Mouse (Mus musculus) hindbrain, embryonic 13.5 days (tissue): ENCODE measurements around the gene Ctxn1. TPM values are rescaled to one million over a fixed set of nuclear protein-coding genes. Genes with fewer than 3 reads are reported as not detected.
"Not testable (repeated sequence)": the region's sequence is repeated elsewhere in the genome, so short reads cannot be mapped to it uniquely, and the experiment has no call there.

Source experiments
- ATAC-seq: fragments of 200-750 bp; cut with Nextera tagmentation; 2 replicates; pipeline ENCODE4 v1.8.0; 2017; ENCODE audit warnings: moderate TSS enrichment; ENCODE audit not compliant: low FRiP score
- H3K27ac ChIP-seq: fragments of 300-500 bp; sonication (generic); 2 replicates; pipeline ENCODE4 v1.5.1; 2015; ENCODE audit warnings: inconsistent platforms, mild to moderate bottlenecking, moderate library complexity
- H3K27me3 ChIP-seq: fragments of 300-500 bp; sonication (generic); 2 replicates; pipeline ENCODE4 v1.6.1; 2015; ENCODE audit warnings: mild to moderate bottlenecking, inconsistent platforms
- H3K36me3 ChIP-seq: fragments of 300-500 bp; sonication (generic); 2 replicates; pipeline ENCODE4 v1.6.1; 2015; ENCODE audit warnings: mild to moderate bottlenecking, inconsistent platforms
- H3K4me1 ChIP-seq: fragments of 300-500 bp; sonication (generic); replicated peaks from 2 replicates; pipeline ENCODE4 v1.6.1; 2015; ENCODE audit warnings: inconsistent platforms
- H3K4me2 ChIP-seq: fragments of 300-500 bp; sonication (generic); 2 replicates; pipeline ENCODE4 v1.6.1; 2015; ENCODE audit warnings: inconsistent platforms, mild to moderate bottlenecking, moderate library complexity
- H3K4me3 ChIP-seq: fragments of 300-500 bp; sonication (generic); 2 replicates; pipeline ENCODE4 v1.5.1; 2015; ENCODE audit warnings: mild to moderate bottlenecking, inconsistent platforms
- H3K9ac ChIP-seq: fragments of 300-500 bp; sonication (generic); 2 replicates; pipeline ENCODE4 v1.6.1; 2015; ENCODE audit warnings: mild to moderate bottlenecking, inconsistent platforms
- H3K9me3 ChIP-seq: fragments of 300-500 bp; sonication (generic); 2 replicates; pipeline ENCODE4 v1.6.1; 2016; ENCODE audit warnings: inconsistent platforms
- WGBS: fragments of 180-500 bp; shearing (Covaris S2); methylation state at CpG from one replicate; pipeline ENCODE4 v1.1.7; 2015; 5-methylcytosine and 5-hydroxymethylcytosine counted together
- polyA plus RNA-seq: library from polyadenylated mRNA; unstranded; fragments of >200 nt; fragmentation: Nextera tagmentation; extraction: Ambion mirVana; gene quantifications from 2 replicates; pipeline ENCODE4 v1.2.1, GENCODE M21; 2015

Gene Ctxn1
- polyA plus RNA-seq, 1 experiment from 2014 or later = 287 TPM

GRCm38 (mm10) chr8:4258678-4259077, 396 bp downstream of the Ctxn1 start:
- ATAC-seq = peak; percentile 81
- Histone ChIP-seq H3K4me2 (peak overlapping the region; percentile 81), H3K9me3 (no peaks in the 10 kb centered on the region), H3K36me3 (peaks cover 66% of the 10 kb centered on the region), H3K4me1 (peaks cover 54% of the 10 kb centered on the region), H3K9ac (peak overlapping the region; percentile 97), H3K4me3 (peak overlapping the region; percentile 92), H3K27me3 (no peaks in the 10 kb centered on the region), H3K27ac (peak overlapping the region; percentile 97)
- under 1% methylated on average over 27 of the region's 32 CpGs for WGBS

GRCm38 (mm10) chr8:4258233-4258632, 841 bp downstream of the Ctxn1 start:
- H3K4me2 ChIP-seq = peak overlapping the region; percentile 81
- H3K27me3 ChIP-seq = no peaks in the 10 kb centered on the region
- H3K4me1 ChIP-seq = peaks cover 57% of the 10 kb centered on the region
- peak; percentile 58 for ATAC-seq
- H3K4me3 ChIP-seq = peak overlapping the region; percentile 92
- H3K9ac ChIP-seq = peak overlapping the region; percentile 97
- H3K9me3 ChIP-seq = no peaks in the 10 kb centered on the region
- WGBS = 1% methylated on average over 35 of the region's 35 CpGs
- peaks cover 62% of the 10 kb centered on the region for H3K36me3 ChIP-seq
- peak overlapping the region; percentile 97 for H3K27ac ChIP-seq

GRCm38 (mm10) chr8:4257350-4257749, 1.7 kb downstream of the Ctxn1 start:
- Histone ChIP-seq H3K27ac (peak overlapping the region; percentile 97), H3K9ac (peak overlapping the region; percentile 97), H3K4me2 (peak overlapping the region; percentile 81), H3K36me3 (peaks cover 53% of the 10 kb centered on the region), H3K4me3 (peak overlapping the region; percentile 92), H3K27me3 (no peaks in the 10 kb centered on the region), H3K9me3 (no peaks in the 10 kb centered on the region), H3K4me1 (peaks cover 61% of the 10 kb centered on the region)
- ATAC-seq = no peak
- WGBS = 73% methylated on average over 4 of the region's 4 CpGs

GRCm38 (mm10) chr8:4256911-4257310, 2.2 kb downstream of the Ctxn1 start:
- 49% methylated on average over 4 of the region's 4 CpGs for WGBS
- peak overlapping the region; percentile 97 for H3K27ac ChIP-seq
- peak overlapping the region; percentile 97 for H3K9ac ChIP-seq
- H3K27me3 ChIP-seq = no peaks in the 10 kb centered on the region
- ATAC-seq = no peak
- peak overlapping the region; percentile 81 for H3K4me2 ChIP-seq
- peaks cover 65% of the 10 kb centered on the region for H3K4me1 ChIP-seq
- H3K4me3 ChIP-seq = peak overlapping the region; percentile 92
- peaks cover 49% of the 10 kb centered on the region for H3K36me3 ChIP-seq
- H3K9me3 ChIP-seq = no peaks in the 10 kb centered on the region

GRCm38 (mm10) chr8:4255471-4255870, 3.6 kb downstream of the Ctxn1 start:
- H3K9ac ChIP-seq, H3K4me3 ChIP-seq, H3K9me3 ChIP-seq, ATAC-seq, H3K4me2 ChIP-seq, H3K27me3 ChIP-seq: not testable (repeated sequence)
- Histone ChIP-seq H3K27ac (0 out of 2 replicates have a peak overlapping the region, but pooled peaks have one; percentile 4), H3K4me1 (peaks cover 70% of the 10 kb centered on the region), H3K36me3 (peaks cover 35% of the 10 kb centered on the region)
- WGBS = 88% methylated on average over 7 of the region's 7 CpGs

- Histone ChIP-seq H3K4me2 (peak overlapping the region; percentile 66), H3K36me3 (peaks cover 36% of the 10 kb centered on the region), H3K4me1 (peaks cover 69% of the 10 kb centered on the region), H3K9me3 (no peaks in the 10 kb centered on the region), H3K27ac (peak overlapping the region; percentile 96), H3K4me3 (peak overlapping the region; percentile 88), H3K27me3 (peaks cover 6% of the 10 kb centered on the region; the same call in 1 of the 2 replicates), H3K9ac (peak overlapping the region; percentile 92)
- no peak for ATAC-seq
- 65% methylated on average over 6 of the region's 6 CpGs for WGBS
Measured at GRCm38 (mm10) chr8:4254001-4254400, 5.1 kb downstream of the Ctxn1 start.

- Histone ChIP-seq H3K4me2 (peak within 1 kb of the TSS; percentile 66), H3K9ac (peak within 1 kb of the TSS; percentile 92), H3K27ac (peak within 1 kb of the TSS; percentile 96), H3K9me3 (no peaks in the 10 kb centered on the region), H3K4me1 (peaks cover 74% of the 10 kb centered on the region), H3K27me3 (peaks cover 11% of the 10 kb centered on the region), H3K4me3 (peak within 1 kb of the TSS; percentile 88), H3K36me3 (peaks cover 40% of the 10 kb centered on the region)
- WGBS = under 1% methylated on average over 69 of the region's 69 CpGs
- peak; percentile 85 for ATAC-seq
Measured at GRCm38 (mm10) chr8:4252934-4253841, 5.9 kb downstream of the Ctxn1 start, which contains the start of gene Snapc2. Gene Snapc2, plus strand, starts transcription at chr8:4253080.

GRCm38 (mm10) chr8:4252116-4252760, 6.8 kb downstream of the Ctxn1 start:
- ATAC-seq = no peak; the same call in 1 of the 2 replicates
- 48% methylated on average over 8 of the region's 8 CpGs for WGBS
- Histone ChIP-seq H3K27ac (peak overlapping the region; percentile 96), H3K4me3 (peak overlapping the region; percentile 88), H3K4me2 (peak overlapping the region; percentile 66), H3K36me3 (peaks cover 49% of the 10 kb centered on the region), H3K4me1 (peaks cover 65% of the 10 kb centered on the region), H3K9ac (peak overlapping the region; percentile 92), H3K9me3 (no peaks in the 10 kb centered on the region), H3K27me3 (peaks cover 19% of the 10 kb centered on the region)

- Histone ChIP-seq H3K27me3 (peaks cover 22% of the 10 kb centered on the region), H3K4me2 (no peak overlapping the region), H3K27ac (no peak overlapping the region), H3K9ac (no peak overlapping the region), H3K36me3 (peaks cover 50% of the 10 kb centered on the region), H3K4me1 (peaks cover 50% of the 10 kb centered on the region), H3K4me3 (no peak overlapping the region), H3K9me3 (no peaks in the 10 kb centered on the region)
- 31% methylated on average over 26 of the region's 26 CpGs for WGBS
- ATAC-seq = no peak
Measured at GRCm38 (mm10) chr8:4250306-4250970, 8.6 kb downstream of the Ctxn1 start.

GRCm38 (mm10) chr8:4249213-4249612, 9.9 kb downstream of the Ctxn1 start:
- Histone ChIP-seq H3K27me3 (peaks cover 22% of the 10 kb centered on the region), H3K27ac (no peak overlapping the region), H3K4me3 (no peak overlapping the region), H3K9ac (peak overlapping the region; percentile 46; the same call in 1 of the 2 replicates), H3K9me3 (no peaks in the 10 kb centered on the region), H3K4me1 (peaks cover 38% of the 10 kb centered on the region), H3K4me2 (no peak overlapping the region), H3K36me3 (peaks cover 51% of the 10 kb centered on the region)
- WGBS = 15% methylated on average over 29 of the region's 29 CpGs
- ATAC-seq = no peak

- H3K9ac ChIP-seq = peak within 1 kb of the TSS; percentile 46; the same call in 1 of the 2 replicates
- ATAC-seq = no peak
- peaks cover 29% of the 10 kb centered on the region for H3K4me1 ChIP-seq
- no peak within 1 kb of the TSS for H3K27ac ChIP-seq
- peaks cover 22% of the 10 kb centered on the region for H3K27me3 ChIP-seq
- H3K4me3 ChIP-seq = no peak within 1 kb of the TSS
- no peaks in the 10 kb centered on the region for H3K9me3 ChIP-seq
- WGBS = 80% methylated on average over 15 of the region's 15 CpGs
- H3K4me2 ChIP-seq = no peak within 1 kb of the TSS
- peaks cover 63% of the 10 kb centered on the region for H3K36me3 ChIP-seq
Measured at GRCm38 (mm10) chr8:4247951-4248540, 11.0 kb downstream of the Ctxn1 start, which contains the start of gene Tgfbr3l. Gene Tgfbr3l, plus strand, starts transcription at chr8:4248214.
